Mouse (Mus musculus) stomach, embryonic 14.5 days (tissue): Measurements from ENCODE around the gene AW822073. TPM values are rescaled to one million over a fixed set of nuclear protein-coding genes. Genes with fewer than 3 reads are reported as not detected.
"Not testable (repeated sequence)": the region's sequence is repeated elsewhere in the genome, so short reads cannot be mapped to it uniquely, and the experiment has no call there.

Source experiments
- ATAC-seq: fragments of 200-750 bp; cut with Nextera tagmentation; 2 replicates; pipeline ENCODE4 v1.8.0; 2017; ENCODE audit warnings: low read depth, moderate TSS enrichment; ENCODE audit not compliant: insufficient number of reproducible peaks, insufficient read depth, low FRiP score
- H3K27ac ChIP-seq: fragments of 300-500 bp; sonication (generic); 2 replicates; pipeline ENCODE4 v1.5.1; 2014; ENCODE audit warnings: mild to moderate bottlenecking, low read length, moderate library complexity, mixed read lengths
- H3K27me3 ChIP-seq: fragments of 300-500 bp; sonication (generic); 2 replicates; pipeline ENCODE4 v1.6.1; 2014; ENCODE audit warnings: low read length, control low read depth, mixed read lengths; ENCODE audit not compliant: control insufficient read depth, insufficient read depth
- H3K36me3 ChIP-seq: fragments of 300-500 bp; sonication (generic); 2 replicates; pipeline ENCODE4 v1.6.1; 2014; ENCODE audit warnings: mild to moderate bottlenecking, control low read depth, low read length, moderate library complexity, mixed read lengths; ENCODE audit not compliant: control insufficient read depth, insufficient read depth
- H3K4me1 ChIP-seq: fragments of 300-500 bp; sonication (generic); 2 replicates; pipeline ENCODE4 v1.6.1; 2014; ENCODE audit warnings: low read length, control low read depth, mixed read lengths; ENCODE audit not compliant: control insufficient read depth, insufficient read depth
- H3K4me2 ChIP-seq: fragments of 300-500 bp; sonication (generic); replicated peaks from 2 replicates; pipeline ENCODE4 v1.6.1; 2014; ENCODE audit warnings: low read depth, low read length, control low read depth
- H3K4me3 ChIP-seq: fragments of 300-500 bp; sonication (generic); 2 replicates; pipeline ENCODE4 v1.5.1; 2014; ENCODE audit warnings: low read depth, low read length, control low read depth
- H3K9ac ChIP-seq: fragments of 300-500 bp; sonication (generic); replicated peaks from 2 replicates; pipeline ENCODE4 v1.6.1; 2014; ENCODE audit warnings: low read depth, mild to moderate bottlenecking, control low read depth, low read length, moderate library complexity, mixed read lengths
- H3K9me3 ChIP-seq: fragments of 300-500 bp; sonication (generic); 2 replicates; pipeline ENCODE4 v1.6.1; 2016; ENCODE audit warnings: low read depth, low read length, control low read depth; ENCODE audit not compliant: control insufficient read depth
- WGBS: fragments of 180-500 bp; shearing (Covaris S2); extraction: QIAGEN DNeasy Blood & Tissue Kit; methylation state at CpG from one replicate; pipeline ENCODE4 v1.1.7; 2014; 5-methylcytosine and 5-hydroxymethylcytosine counted together
- polyA plus RNA-seq: library from polyadenylated mRNA; unstranded; fragments of >200 nt; fragmentation: Nextera tagmentation; extraction: Ambion mirVana; gene quantifications from 2 replicates; pipeline ENCODE4 v1.2.1, GENCODE M21; 2014

Gene AW822073
- polyA plus RNA-seq, 1 experiment from 2014 or later: not detected

DNA sequence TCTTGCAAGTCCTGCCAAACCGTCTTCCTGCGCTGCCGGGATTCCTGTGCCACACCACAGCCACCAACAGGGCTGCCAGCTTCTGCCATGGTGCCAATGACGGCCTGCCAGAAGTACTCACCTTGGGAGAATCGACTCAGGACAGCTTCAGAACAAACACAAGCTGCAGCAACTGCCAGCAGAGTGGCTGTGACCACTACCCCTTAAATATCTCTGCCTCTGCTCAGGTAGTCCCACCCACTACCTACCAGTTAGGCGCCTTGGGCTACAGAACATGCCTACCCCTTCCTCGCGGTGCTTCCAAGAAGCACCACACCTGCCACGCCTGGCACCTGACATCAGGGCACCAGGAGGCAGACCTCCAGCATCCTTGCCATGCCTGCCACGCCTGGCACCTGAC is 11.9 kb upstream of the AW822073 start, which contains the start of gene Gm4981:
Gm4981 (minus strand) TSS at position 89 of the 400 bp plus-strand sequence.
- no peak within 1 kb of the TSS for H3K4me2 ChIP-seq
- ATAC-seq: no peak
- no peaks in the 10 kb centered on the region for H3K27me3 ChIP-seq
- H3K9ac ChIP-seq: no peak within 1 kb of the TSS
- 91% methylated on average over 10 of the region's 10 CpGs for WGBS
- peaks cover 12% of the 10 kb centered on the region for H3K9me3 ChIP-seq
- no peaks in the 10 kb centered on the region for H3K36me3 ChIP-seq
- no peaks in the 10 kb centered on the region for H3K4me1 ChIP-seq
- H3K4me3 ChIP-seq: no peak within 1 kb of the TSS
- H3K27ac ChIP-seq: no peak within 1 kb of the TSS

DNA sequence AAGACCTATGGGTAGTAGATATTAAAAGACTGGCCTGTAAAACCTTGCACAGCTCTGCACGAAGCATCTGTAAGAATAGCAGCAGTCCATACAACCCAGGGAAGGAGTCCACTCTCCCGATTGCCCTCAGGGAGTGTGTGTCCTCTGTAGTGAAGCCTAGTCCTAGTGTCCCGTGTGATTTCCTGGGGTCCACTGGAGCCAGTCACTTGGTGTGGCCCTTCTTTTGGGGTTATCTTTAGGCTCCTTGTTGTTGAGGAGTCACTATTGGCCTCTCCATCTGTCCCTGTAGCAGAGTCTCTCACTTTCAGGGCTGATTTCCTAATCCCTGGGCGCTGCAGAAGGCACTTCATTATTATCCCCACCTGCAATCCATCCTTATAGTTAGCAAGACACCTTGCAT is 10.3 kb upstream of the AW822073 start:
- H3K27me3 ChIP-seq, H3K9ac ChIP-seq, H3K27ac ChIP-seq, H3K4me1 ChIP-seq, H3K4me3 ChIP-seq, ATAC-seq, H3K36me3 ChIP-seq, H3K4me2 ChIP-seq: not testable (repeated sequence)
- 88% methylated on average over 4 of the region's 4 CpGs for WGBS
- peaks cover 13% of the 10 kb centered on the region for H3K9me3 ChIP-seq

GRCm38 (mm10) chr10:58233740-58234121 is 9.0 kb upstream of the AW822073 start:
- H3K9ac ChIP-seq, H3K4me1 ChIP-seq, H3K4me2 ChIP-seq, H3K27ac ChIP-seq, H3K36me3 ChIP-seq, H3K27me3 ChIP-seq, ATAC-seq, H3K4me3 ChIP-seq: not testable (repeated sequence)
- H3K9me3 ChIP-seq: peaks cover 13% of the 10 kb centered on the region

DNA sequence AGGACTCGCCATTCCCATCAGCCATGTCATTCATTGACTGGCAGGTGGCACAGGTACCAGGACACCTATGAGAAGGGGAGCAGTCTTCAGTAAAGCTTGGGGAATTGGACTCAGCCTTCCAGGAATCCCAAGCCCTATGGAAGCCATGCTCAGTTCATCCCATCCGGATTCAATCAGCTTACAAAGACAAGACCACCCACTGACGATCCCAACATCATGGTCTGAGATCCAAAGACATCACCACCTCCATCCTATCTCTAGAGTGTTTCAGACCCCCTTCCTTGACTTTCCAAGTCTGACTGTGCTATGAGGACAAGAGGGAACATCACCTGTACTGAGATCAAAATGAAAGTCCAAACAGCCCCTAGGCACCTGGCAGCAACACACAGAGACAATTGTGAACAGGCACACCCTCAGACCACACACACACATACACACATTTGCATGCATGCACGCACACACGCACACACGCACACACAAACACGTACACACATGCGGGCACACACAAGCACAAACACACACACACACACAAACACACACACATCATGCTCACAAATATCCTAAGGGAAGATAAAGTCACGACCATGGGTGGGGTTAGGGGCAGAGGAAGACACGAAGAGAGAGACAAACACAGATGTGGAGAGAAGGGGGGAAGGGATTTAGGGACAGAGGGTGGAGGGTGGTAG is 8.5 kb upstream of the AW822073 start:
- peak; percentile 37 for ATAC-seq
- not testable (repeated sequence) for H3K9ac ChIP-seq, H3K36me3 ChIP-seq, H3K27ac ChIP-seq, H3K27me3 ChIP-seq, H3K4me2 ChIP-seq, H3K4me3 ChIP-seq, H3K4me1 ChIP-seq
- 83% methylated on average over 9 of the region's 10 CpGs for WGBS
- H3K9me3 ChIP-seq: peaks cover 13% of the 10 kb centered on the region

GRCm38 (mm10) chr10:58232641-58232969 is 7.9 kb upstream of the AW822073 start, which contains the start of gene Duxf3:
TSS of gene Duxf3 (minus strand) at chr10:58232675.
- H3K9ac ChIP-seq, H3K27me3 ChIP-seq, H3K4me1 ChIP-seq, H3K36me3 ChIP-seq, H3K4me3 ChIP-seq, H3K4me2 ChIP-seq, H3K27ac ChIP-seq: not testable (repeated sequence)
- H3K9me3 ChIP-seq: peaks cover 13% of the 10 kb centered on the region
- peak; percentile 43 for ATAC-seq
- 82% methylated on average over 7 of the region's 8 CpGs for WGBS

- peak; percentile 86 for ATAC-seq
- not testable (repeated sequence) for H3K27ac ChIP-seq, H3K4me3 ChIP-seq, H3K27me3 ChIP-seq, H3K36me3 ChIP-seq, H3K4me1 ChIP-seq, H3K4me2 ChIP-seq, H3K9ac ChIP-seq
- H3K9me3 ChIP-seq: peaks cover 13% of the 10 kb centered on the region
- 88% methylated on average over 31 of the region's 35 CpGs for WGBS
Observed at GRCm38 (mm10) chr10:58231779-58232640, 7.3 kb upstream of the AW822073 start.

- not testable (repeated sequence) for H3K9ac ChIP-seq, H3K27ac ChIP-seq, H3K4me3 ChIP-seq, H3K9me3 ChIP-seq, H3K4me1 ChIP-seq, H3K27me3 ChIP-seq, H3K36me3 ChIP-seq, H3K4me2 ChIP-seq
- ATAC-seq: peak; percentile 42
- 77% methylated on average over 5 of the region's 7 CpGs for WGBS
Observed at GRCm38 (mm10) chr10:58231088-58231487, 6.4 kb upstream of the AW822073 start.

- 52% methylated on average over 3 of the region's 3 CpGs for WGBS
- not testable (repeated sequence) for H3K36me3 ChIP-seq, H3K4me1 ChIP-seq, H3K9me3 ChIP-seq, H3K27ac ChIP-seq, H3K9ac ChIP-seq, H3K4me2 ChIP-seq, H3K4me3 ChIP-seq, ATAC-seq, H3K27me3 ChIP-seq
Observed at GRCm38 (mm10) chr10:58230021-58230420, 5.3 kb upstream of the AW822073 start.
